Mouse (Mus musculus): ENCODE measurements around the gene B3gntl1.

B3gntl1 gene

DNA sequence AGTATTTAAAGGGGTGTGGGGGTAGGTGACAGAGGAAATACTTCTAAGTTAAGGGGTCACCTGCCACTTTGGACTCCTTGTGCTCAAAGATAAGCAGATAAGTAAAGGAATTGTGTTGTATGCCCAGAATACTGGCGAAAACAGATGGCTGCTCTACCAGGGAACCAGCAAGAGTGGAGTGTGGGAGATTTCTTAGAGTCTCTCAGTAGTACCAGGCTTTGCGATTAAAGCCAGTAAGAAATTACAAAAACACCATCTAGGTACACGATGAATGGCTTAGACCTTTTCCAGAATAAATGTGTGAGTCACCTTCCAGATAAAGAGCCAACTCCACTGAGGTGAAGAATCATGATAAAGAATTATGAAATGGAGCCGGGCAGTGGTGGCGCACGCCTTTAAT lies 27.6 kb downstream of the B3gntl1 start:
- no peak for DNase-seq

DNA sequence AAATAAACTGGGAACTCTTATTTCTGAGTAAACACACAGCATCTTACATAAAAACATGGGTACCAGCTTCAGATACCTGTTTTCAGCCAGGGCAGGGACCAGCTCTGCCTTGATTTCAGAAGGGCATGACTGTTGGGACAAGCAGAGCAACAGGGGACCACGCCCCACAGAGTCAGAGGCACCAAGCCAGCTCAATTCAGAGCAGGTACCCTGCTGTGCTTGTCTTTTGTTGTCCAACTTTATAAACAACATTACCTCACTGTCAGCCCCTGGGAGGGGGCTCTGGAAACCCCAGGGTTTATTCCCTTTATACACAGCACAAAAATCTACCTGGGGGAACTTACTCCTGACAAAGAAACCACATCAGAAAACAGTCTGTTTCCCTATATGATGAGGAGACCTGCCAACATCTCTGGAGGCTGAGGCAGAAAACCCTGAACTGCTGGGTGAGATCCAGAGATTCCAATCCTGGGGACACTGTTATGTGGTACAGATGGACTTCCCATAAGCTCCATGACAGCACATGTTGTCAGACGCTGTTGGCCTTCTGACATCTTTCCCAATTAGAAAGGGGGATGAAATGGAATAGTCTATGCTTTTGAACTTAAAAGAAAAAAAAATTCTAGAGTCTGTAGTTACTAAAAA lies 31.3 kb downstream of the B3gntl1 start:
- no peak for DNase-seq

DNA sequence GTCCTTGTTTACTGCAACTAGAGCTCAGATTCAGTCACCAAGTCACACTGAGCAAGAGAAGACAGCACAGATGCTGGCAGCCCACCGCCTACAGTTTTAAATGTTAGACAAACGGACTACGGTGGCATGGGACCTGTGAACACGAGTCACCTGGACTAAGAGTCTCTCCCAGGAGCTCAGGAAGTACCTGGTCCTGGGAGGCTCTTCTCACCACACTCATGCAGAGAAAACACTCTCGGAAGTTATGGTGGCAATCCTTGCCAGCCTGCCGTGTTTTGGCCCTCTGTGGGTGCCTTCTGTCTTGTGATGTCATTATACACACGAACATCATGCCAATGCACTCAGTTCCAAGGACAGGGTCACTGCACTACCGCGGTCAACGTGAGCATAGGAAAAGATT lies 36.3 kb downstream of the B3gntl1 start:
- no peak for DNase-seq

DNA sequence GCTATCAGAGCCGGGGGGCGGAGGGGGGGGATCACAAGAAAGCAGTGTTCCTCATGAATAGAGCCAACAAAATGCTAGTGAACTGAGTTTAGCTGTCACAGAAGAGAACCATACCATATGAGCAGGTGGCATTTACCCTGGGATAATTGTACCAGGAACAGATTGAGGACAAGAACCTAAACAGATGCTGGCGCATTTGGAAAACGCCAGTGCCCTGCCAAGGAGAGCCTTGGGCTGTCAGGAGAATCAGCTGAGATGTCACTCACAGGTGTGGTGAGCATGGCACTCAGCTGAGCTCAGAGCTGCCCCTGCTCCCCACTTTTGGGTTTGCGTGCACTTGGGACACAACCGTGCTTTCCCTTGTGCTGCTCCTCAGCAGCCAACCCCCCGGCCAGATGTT lies 41.5 kb downstream of the B3gntl1 start:
- no peak for DNase-seq

DNA sequence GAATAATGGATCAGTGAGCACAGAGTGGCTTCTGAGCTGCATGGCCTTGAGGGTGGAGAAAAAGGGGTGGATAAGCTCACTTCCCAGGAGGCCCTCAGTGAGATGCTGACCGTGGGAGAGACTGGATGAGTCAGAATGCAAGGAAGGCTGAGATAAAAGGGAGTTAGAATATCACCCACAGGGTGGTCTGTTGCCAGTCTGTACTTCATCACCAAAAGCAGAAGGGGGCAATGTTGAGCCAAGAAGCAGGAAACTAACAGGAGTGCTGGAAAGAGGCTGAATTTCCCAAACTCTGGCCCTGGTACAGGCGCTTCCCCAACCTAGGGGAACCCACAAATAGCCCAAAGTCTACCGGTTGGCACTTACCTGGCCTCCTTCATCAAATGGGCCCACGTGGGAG lies 42.5 kb downstream of the B3gntl1 start:
- no peak for DNase-seq

DNA sequence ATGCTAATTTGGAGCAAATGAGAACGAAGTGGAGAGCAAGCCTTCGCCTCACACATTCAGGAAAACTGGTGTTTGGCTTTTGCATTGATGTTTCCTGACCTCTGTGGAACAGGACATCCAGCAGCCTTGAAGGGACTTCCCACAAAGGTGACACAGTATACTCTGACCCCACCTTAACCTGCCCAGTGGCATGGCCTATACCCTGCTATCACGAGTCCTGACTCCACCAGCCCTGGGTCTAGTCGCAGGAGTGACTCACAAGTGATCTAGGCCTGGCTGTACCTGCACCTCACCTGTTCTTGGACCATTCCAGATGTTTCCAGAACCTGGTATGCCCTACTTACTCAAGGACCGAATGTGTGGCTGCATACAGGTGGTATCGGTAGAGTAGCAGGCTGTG lies 43.4 kb downstream of the B3gntl1 start:
- DNase-seq, result no peak

DNA sequence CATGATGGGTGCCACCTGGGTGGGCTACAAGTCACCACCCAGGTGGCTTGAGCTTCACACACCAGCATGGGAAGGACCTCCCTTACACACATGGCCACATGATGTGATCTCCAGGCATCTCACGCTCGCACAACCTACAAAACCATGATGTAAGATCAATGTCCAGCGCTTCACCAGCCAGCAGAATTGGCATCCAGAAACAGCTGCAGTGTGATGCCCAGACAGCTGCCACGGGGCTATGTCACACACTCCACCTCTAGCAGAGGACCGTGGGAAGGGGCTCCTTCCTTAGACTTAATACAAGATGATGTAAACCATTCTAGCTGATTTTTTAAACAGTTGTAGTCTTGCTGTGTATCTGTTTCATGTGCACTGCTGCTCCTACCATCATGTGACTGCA lies 45.4 kb downstream of the B3gntl1 start:
- DNase-seq, result no peak

DNA sequence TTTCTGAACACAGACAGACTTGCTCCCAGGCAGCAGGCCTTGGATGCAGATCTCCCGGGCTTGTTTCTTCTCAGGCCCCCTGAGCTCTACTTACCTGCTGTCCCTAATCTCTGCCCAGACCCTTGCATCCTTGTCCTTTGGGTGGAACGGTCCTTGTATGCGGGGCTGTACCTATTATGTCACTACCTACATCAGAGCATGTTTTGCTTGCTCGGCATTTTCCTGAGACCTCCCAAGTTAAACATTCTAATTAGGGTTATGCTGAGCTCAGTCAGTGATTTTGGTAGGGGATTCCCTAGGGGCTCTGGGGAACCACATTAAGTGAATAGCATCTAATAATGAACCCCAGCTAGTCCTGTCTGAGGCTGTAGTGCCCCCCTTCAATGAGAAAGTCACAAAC lies 47.9 kb downstream of the B3gntl1 start:
- DNase-seq, result no peak

DNA sequence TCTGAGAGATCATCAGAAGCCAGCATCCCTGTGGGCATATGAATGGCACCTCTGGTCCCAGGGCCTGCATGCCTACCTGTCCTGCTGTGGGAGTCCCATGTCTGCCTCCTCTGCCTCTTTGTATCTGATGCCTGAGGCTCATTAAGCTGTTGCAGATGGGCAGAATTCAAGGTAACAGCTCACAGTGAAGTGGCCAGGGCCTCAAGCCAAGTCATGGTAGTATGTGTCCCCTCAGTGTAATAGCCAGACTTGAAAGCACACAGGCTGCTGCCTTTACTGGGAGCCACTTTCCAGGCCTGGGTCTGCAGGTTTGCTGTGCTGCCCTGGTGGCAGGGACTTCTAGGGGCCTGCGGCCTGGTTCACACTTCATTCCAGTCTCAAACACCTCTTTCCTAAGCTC lies 55.6 kb downstream of the B3gntl1 start:
- DNase-seq, result no peak

DNA sequence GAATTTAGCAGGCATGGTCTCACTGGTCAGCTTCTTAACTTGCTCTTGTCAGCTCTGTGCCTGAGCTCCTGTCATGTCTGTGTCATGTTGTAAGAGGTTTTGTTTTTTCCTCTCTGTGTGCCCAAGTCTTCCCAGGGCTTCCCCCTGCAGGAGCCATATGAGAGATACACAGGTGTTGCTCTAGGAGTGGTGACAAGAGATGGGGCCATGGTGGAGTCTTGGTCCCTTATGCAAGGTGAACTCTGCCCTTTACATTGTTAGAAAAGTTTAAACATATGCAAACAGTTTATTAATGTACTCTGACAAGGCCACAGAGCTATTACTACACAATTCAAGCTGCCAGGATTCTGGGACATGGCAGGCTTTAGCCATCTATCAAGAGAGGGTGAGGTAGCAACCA lies 56.5 kb downstream of the B3gntl1 start:
- DNase-seq, result no peak

DNA sequence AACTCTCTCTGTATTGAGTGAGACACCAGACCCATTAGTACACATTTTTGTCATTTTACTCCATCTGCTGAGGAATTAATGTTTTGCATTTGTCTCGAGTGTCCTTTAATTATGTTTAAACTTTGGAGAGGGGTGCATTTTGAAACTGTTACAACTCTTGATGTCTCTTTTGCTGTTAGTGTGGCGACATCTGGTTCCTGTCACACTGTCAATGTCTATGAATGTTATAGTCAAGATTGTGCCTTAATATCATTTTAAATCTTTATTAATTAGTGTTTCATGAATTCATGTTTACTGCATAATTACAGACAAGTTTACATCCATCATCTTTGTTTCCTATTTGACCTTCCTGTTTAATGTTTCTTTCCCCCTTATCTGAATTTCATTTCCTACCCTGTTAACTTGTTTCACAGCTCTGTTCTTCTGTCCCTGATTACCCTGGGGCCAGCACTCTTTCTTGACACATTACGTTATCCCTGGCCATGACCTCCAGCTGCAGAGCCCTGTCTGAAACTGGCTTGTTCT lies 56.9 kb downstream of the B3gntl1 start:
- no peak for DNase-seq

DNA sequence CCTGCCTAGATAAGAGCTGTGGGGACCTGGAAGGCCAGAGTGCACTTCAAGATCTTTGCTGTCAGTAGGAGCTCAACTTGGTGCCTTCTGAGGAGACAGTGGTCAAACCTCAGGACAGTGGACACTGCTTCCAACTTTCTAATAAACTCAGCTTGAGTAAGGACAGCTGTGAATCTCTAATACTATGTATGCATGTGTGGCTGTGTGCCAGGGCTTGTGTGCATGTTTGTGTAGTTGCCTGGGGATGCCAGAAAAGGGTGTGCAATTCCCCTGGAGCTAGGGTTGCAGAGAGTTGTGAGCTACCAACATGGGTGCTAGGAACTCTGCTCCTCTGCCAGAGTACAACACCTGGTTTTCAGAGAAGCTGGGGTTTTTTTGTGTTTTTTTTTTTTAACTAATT lies 62.0 kb downstream of the B3gntl1 start:
- no peak for DNase-seq

DNA sequence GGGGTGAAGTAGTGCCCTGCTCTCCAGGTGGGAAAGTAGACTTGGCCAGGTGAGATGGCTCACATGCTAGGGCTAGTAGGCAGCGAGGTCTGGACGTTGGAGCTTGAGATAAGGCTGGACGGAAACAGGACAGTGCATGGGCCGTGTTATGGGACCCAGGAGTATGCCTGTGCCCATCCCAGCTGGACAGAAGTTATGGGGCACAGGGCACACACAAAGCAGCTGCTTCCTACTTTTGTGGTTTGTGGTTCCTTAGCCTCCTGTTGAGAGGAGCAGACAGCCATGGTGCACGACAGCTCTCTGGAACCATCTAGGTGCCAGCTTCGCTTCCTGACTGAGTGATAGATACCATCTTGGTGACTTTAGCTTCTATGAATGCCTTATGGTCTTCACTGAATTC lies 67.3 kb downstream of the B3gntl1 start:
- no peak for DNase-seq

DNA sequence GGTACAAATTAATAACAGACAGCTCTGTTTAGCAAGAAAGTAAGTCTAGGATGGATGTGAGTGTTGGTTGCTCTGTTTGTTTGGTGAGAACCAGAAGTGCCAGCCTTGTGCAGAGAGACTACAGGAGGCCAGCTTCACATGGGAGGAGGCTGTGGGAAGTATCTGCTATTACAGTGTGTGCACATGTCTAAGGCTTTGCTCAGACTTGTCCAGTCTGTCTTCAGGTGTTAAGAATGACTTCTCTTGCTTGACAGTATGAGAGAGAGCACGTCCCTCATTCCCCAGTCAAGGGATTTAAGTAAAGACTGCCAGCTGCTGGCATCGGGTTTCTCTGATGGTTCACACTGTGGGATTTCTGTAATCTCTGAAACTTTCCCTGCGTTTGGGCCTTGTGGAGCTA lies 71.5 kb downstream of the B3gntl1 start:
- DNase-seq, result no peak

DNA sequence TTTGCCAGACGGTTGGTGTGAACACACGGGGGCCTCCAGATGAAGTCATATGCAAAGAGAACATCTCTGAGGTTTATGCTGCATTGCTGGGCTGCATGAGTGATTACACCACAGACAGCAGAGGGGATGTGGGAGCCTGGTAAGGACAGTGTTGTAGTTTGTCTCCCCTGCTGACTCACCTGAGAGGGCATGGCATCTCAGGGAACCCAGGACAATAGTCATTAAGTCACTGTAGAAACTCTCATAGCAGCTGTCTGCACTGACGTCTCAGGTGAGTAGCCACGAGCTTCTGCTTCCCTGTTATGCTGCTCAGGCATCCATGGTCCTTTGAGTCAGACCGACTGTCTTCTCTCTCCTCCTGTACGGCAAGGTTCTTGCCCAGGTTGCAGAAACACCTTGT lies 75.7 kb downstream of the B3gntl1 start:
- no peak for DNase-seq

DNA sequence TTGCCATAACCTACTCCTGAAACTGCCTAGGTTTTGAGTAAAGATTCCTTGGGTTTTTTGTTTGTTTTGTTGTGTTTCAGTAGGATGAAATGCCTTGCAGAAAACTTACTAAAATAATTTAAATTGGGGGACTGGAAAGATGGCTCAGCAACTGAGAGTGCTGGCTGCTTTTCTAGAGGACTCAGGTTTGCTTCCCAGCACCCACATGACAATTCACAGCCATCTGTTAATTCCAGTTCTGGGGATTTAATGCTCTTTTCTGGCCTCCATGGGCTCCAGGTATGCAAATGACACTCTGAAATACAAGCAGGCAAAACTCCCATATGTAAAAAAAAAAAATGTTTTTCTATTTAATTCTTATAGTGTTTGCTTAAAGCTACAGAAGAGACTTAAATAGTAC lies 91.1 kb downstream of the B3gntl1 start:
- no peak for DNase-seq
